Mouse (Mus musculus) heart, adult 11 months (tissue): ENCODE data around the gene Ssr4.

Experiments
- DNase-seq: peaks from one replicate; pipeline ENCODE4 v3.0.0; 2022

The Ssr4 gene

GRCm38 (mm10) chrX:73816596-73817314, 29.9 kb downstream of the Ssr4 start:
- DNase-seq = no peak

GRCm38 (mm10) chrX:73823747-73824146, 36.9 kb downstream of the Ssr4 start:
- peak; percentile 85 for DNase-seq

DNA sequence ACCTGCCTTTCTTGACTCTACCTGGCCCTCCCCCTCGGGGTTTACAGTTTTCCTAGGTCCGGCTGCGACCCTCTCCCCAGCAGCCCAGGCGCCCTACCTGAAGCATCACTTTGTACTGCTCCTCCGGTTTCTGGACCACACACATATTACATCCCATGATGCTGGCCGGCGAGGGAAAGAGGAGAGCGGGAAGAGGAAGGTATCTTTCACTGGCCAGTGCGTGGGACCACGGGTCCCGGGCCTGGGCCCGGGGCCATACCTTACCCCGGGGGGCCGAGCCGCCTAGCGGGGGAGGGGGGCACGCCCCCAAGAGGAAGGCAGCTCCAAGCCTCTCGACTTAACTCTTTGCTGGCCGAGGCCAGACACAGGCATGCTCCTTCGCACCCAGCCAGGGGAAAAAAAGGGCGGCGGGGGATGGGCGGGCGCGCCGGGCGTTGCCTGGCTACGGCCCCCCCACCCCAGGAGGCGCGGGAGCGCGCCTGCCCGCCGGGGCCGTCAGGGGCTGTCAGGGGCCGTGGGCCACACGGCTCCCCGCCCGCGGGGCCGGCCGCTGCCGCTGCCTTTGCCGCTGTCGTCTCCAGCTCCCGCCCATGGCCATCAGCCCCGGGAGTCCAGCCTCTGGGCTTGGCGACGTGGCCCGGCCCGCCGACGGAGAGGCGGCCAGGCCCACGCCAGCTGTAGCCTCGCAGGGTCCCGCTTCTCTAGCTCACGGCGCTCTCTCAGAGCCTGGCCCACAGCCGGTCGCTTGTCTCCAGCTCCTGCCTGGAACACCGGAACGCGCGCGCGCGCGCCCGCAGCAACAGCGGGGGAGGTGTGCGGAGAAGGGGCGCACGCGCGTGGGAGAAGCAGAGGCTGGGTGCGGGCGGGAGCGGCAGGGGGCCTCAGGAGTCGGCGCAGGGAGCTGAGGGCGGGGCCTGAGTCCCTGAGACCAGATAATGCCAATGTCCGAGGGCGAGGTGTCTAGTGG, 37.6 kb downstream of the Ssr4 start, which contains the start of gene Pdzd4:
Gene Pdzd4 (minus strand): TSS at position 785 of the 967 bp plus-strand sequence.
- peak; percentile 97 for DNase-seq

DNA sequence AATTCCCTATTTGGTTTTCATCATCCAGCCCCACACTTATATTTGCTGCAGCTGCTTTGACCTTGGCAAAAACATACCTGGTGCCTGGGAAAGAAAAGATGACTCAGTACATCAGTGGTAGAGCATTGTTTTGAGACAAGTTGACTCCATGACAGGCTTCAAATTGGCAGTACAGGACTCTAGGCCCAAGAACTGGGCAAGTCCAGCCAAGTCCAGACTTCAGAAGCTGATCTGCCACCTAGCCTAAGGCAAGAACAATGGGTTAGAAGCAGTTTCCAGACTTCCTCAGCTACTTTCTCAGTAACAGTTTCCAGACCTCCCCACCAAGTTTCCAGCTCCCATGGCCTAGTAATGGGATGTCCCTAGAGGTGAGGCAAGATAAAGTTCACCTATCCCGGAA, 48.9 kb downstream of the Ssr4 start:
- no peak for DNase-seq

GRCm38 (mm10) chrX:73836691-73837090, 49.9 kb downstream of the Ssr4 start:
- no peak for DNase-seq
